10 mouse cellular contexts compared by ENCODE assay signal in genomic region chr14:76873684-76874083, GRCm38 (mm10).
DNase-seq lines count a peak whose midpoint lies in the region; ATAC-seq lines count a peak whose summit lies in the region.
"Had no signal": no experiment of that assay in that cellular context is flagged by ENCODE, and none has a peak within 500 bp of the region (broad histone marks: within the 10 kb centered on the region; RNA-seq: fewer than 3 reads in every experiment).

No protein-coding gene starts in this region.

- no peak overlapping the region for H3K4me2 ChIP-seq in kidney, embryonic 16.5 days (replicated peaks; ENCODE audit: low read depth, low read length)
- H3K4me2 ChIP-seq in neural tube, embryonic 13.5 days, result no peak overlapping the region
- H3K4me2 ChIP-seq in neural tube, embryonic 15.5 days, result no peak overlapping the region
- no peak overlapping the region for H3K4me2 ChIP-seq in intestine, embryonic 16.5 days (ENCODE audit: low read depth, low read length)
- H3K4me2 ChIP-seq: midbrain, embryonic 12.5 days had no signal

- no peak for ATAC-seq in kidney, embryonic 16.5 days (ENCODE audit: low FRiP score, low TSS enrichment)
- ATAC-seq in neural tube, embryonic 13.5 days (ENCODE audit: low read depth), result no peak
- ATAC-seq in neural tube, embryonic 15.5 days (ENCODE audit: low FRiP score), result no peak
- no peak for ATAC-seq in intestine, embryonic 16.5 days

- WGBS in kidney, embryonic 16.5 days, result 52% methylated on average over 5 of the region's 5 CpGs
- WGBS in neural tube, embryonic 13.5 days, result 75% methylated on average over 5 of the region's 5 CpGs
- 76% methylated on average over 5 of the region's 5 CpGs for WGBS in neural tube, embryonic 15.5 days
- WGBS in intestine, embryonic 16.5 days, result 64% methylated on average over 5 of the region's 5 CpGs

- 0 out of 2 replicates have a peak overlapping the region, but pooled peaks have one; percentile 41 for H3K9ac ChIP-seq in kidney, embryonic 16.5 days (replicated peaks; ENCODE audit: low read length)
- no peak overlapping the region for H3K9ac ChIP-seq in neural tube, embryonic 13.5 days
- no peak overlapping the region for H3K9ac ChIP-seq in neural tube, embryonic 15.5 days (replicated peaks)
- no peak overlapping the region for H3K9ac ChIP-seq in intestine, embryonic 16.5 days (ENCODE audit: low read depth, low read length)
- H3K9ac ChIP-seq: midbrain, embryonic 12.5 days had no signal

- no peak for DNase-seq in kidney, adult 9 months
- no peak for DNase-seq in urinary bladder, postnatal 36 days (ENCODE audit: low spot score in 2 of 2)
- DNase-seq in thymus, postnatal 14 days, result no peak
- DNase-seq: adrenal gland, postnatal 14 days; gastrocnemius, postnatal 10 days had no signal

- no peaks in the 10 kb centered on the region for H3K36me3 ChIP-seq in kidney, embryonic 16.5 days (ENCODE audit: insufficient read depth, low read length)
- H3K36me3 ChIP-seq in neural tube, embryonic 13.5 days, result no peaks in the 10 kb centered on the region
- no peaks in the 10 kb centered on the region for H3K36me3 ChIP-seq in neural tube, embryonic 15.5 days
- no peaks in the 10 kb centered on the region for H3K36me3 ChIP-seq in intestine, embryonic 16.5 days (ENCODE audit: control insufficient read depth, insufficient read depth, low read length)
- H3K36me3 ChIP-seq: midbrain, embryonic 12.5 days had no signal

- no peaks in the 10 kb centered on the region; the same call in 1 of the 2 replicates for H3K9me3 ChIP-seq in kidney, embryonic 16.5 days (ENCODE audit: low read length)
- H3K9me3 ChIP-seq in neural tube, embryonic 13.5 days, result no peaks in the 10 kb centered on the region
- H3K9me3 ChIP-seq in neural tube, embryonic 15.5 days (replicated peaks), result no peaks in the 10 kb centered on the region
- H3K9me3 ChIP-seq in intestine, embryonic 16.5 days (ENCODE audit: control insufficient read depth, low read length), result no peaks in the 10 kb centered on the region
- H3K9me3 ChIP-seq: midbrain, embryonic 12.5 days had no signal

- peak overlapping the region; percentile 35; the same call in 1 of the 2 replicates for H3K27ac ChIP-seq in kidney, embryonic 16.5 days (ENCODE audit: low read length)
- H3K27ac ChIP-seq in neural tube, embryonic 13.5 days (replicated peaks), result peak overlapping the region; percentile 78; the same call in 1 of the 2 replicates
- no peak overlapping the region for H3K27ac ChIP-seq in neural tube, embryonic 15.5 days (replicated peaks)
- peak overlapping the region; percentile 20; the same call in 1 of the 2 replicates for H3K27ac ChIP-seq in intestine, embryonic 16.5 days (ENCODE audit: low read length)

- no peak overlapping the region for H3K4me3 ChIP-seq in kidney, embryonic 16.5 days (ENCODE audit: low read length)
- no peak overlapping the region for H3K4me3 ChIP-seq in neural tube, embryonic 13.5 days
- H3K4me3 ChIP-seq in neural tube, embryonic 15.5 days (replicated peaks), result no peak overlapping the region
- H3K4me3 ChIP-seq in intestine, embryonic 16.5 days (ENCODE audit: low read length), result no peak overlapping the region
- H3K4me3 ChIP-seq: midbrain, embryonic 12.5 days had no signal

- H3K27me3 ChIP-seq in kidney, embryonic 16.5 days (ENCODE audit: insufficient read depth, low read length), result no peaks in the 10 kb centered on the region
- H3K27me3 ChIP-seq in neural tube, embryonic 13.5 days, result no peaks in the 10 kb centered on the region
- H3K27me3 ChIP-seq in neural tube, embryonic 15.5 days (replicated peaks), result no peaks in the 10 kb centered on the region
- no peaks in the 10 kb centered on the region for H3K27me3 ChIP-seq in intestine, embryonic 16.5 days (replicated peaks; ENCODE audit: control insufficient read depth, insufficient read depth, low read length)

- peaks cover 39% of the 10 kb centered on the region for H3K4me1 ChIP-seq in kidney, embryonic 16.5 days (ENCODE audit: insufficient read depth, low read length)
- peaks cover 29% of the 10 kb centered on the region for H3K4me1 ChIP-seq in neural tube, embryonic 13.5 days (replicated peaks)
- peaks cover 27% of the 10 kb centered on the region for H3K4me1 ChIP-seq in neural tube, embryonic 15.5 days
- H3K4me1 ChIP-seq in intestine, embryonic 16.5 days (ENCODE audit: control insufficient read depth, insufficient read depth, low read length), result peaks cover 16% of the 10 kb centered on the region
